Mouse (Mus musculus): ENCODE measurements around the gene Ccl2. TPM values are rescaled to one million over a fixed set of nuclear protein-coding genes. Genes with fewer than 3 reads are reported as not detected.

Gene Ccl2
- total RNA-seq (2021): not detected
- long read RNA-seq, experiment 1: 0 reads
- long read RNA-seq, experiment 2, partial matches to known transcripts: 0 of 1 reads
- long read RNA-seq, experiment 2, other reads (novel, unspliced or antisense): 0 of 1 reads

DNA sequence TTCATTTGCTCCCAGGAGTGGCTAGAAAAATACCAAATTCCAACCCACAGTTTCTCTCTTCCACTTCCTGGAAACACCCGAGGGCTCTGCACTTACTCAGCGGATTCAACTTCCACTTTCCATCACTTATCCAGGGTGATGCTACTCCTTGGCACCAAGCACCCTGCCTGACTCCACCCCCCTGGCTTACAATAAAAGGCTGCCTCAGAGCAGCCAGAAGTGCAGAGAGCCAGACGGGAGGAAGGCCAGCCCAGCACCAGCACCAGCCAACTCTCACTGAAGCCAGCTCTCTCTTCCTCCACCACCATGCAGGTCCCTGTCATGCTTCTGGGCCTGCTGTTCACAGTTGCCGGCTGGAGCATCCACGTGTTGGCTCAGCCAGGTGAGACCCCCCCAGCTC, at the start of gene Ccl2:
Gene Ccl2, plus strand, starts transcription at position 216 of the 400 bp plus-strand sequence.
- intact Hi-C loops (cut with DNase I): no loop called here
- peak; percentile 69 to 75 for DNase-seq

GRCm38 (mm10) chr11:81996172-81996841, 39.1 kb upstream of the Ccl2 start:
- DNase-seq: peak; percentile 26 to 79
- intact Hi-C loops (cut with DNase I): loop anchor here (1.0 to 2.0 kb wide), 2 partner anchors 52 to 181 kb away; no protein-coding TSS in a partner anchor

GRCm38 (mm10) chr11:81997085-81997484, 38.3 kb upstream of the Ccl2 start:
- no peak for DNase-seq
- intact Hi-C loops (cut with DNase I): loop anchor here (2.0 kb wide), 1 partner anchor 52 kb away; no protein-coding TSS in a partner anchor

- no peak for DNase-seq
- intact Hi-C loops (cut with DNase I): no loop called here
Observed at GRCm38 (mm10) chr11:81998646-81999045, 36.7 kb upstream of the Ccl2 start.

DNA sequence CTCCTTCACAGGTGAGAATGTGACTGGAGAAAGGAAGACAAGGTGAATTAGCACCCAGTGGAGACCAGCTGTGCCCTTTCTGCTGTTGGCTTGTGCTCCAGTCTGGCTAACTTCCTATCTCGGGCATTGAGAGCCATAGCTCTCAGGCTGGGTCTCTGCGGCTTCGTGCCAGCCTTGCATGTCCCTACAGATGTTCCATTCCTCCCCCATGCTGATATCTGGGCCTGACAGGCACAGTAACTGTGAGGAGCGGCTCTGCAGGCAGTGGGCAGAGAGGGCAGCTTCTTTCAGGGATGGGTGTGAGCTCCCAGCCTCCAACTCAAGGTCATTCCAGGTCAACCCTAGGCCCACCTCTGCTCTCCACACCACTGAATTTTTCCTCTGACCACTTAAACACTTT, 35.9 kb upstream of the Ccl2 start:
- DNase-seq: no peak
- intact Hi-C loops (cut with DNase I): no loop called here

GRCm38 (mm10) chr11:82000581-82000980, 34.8 kb upstream of the Ccl2 start:
- no peak for DNase-seq
- intact Hi-C loops (cut with DNase I): no loop called here

- DNase-seq: no peak
- intact Hi-C loops (cut with DNase I): no loop called here
Observed at GRCm38 (mm10) chr11:82004810-82005209, 30.6 kb upstream of the Ccl2 start.

DNA sequence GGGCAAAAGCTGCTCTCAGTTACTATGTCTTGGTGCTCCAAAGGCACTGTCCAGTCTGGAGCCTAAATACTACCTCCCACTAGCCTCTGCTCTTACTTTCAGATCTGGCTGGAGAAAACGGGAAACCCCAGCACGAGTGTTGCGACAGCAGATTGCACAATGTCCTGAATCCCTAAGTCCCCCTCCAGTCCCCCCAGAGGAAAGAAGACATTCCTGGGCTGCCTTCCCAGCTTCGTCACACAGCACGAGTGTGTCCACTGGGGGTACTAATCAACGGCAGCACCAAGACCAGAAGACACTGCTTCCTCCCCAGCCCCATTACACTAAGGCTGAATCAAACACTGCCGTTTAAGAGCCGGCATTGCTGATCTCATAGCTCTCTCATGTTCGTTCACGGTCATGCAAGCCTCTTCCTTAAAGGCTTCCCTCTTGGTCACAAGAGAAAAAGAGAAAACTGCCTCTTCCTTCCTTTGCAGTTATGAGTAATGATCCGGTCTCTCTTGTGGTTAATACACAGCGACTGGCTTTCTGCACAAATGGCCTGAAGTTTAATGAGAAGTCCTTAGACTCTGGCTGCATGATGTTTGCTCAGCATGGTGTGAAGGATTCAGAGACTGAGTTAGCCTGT, 28.5 kb upstream of the Ccl2 start:
- peak; percentile 66 to 68 for DNase-seq
- intact Hi-C loops (cut with DNase I): no loop called here

GRCm38 (mm10) chr11:82010115-82010514, 25.3 kb upstream of the Ccl2 start:
- no peak for DNase-seq
- intact Hi-C loops (cut with DNase I): no loop called here

GRCm38 (mm10) chr11:82011411-82012193, 23.8 kb upstream of the Ccl2 start:
- intact Hi-C loops (cut with DNase I): no loop called here
- DNase-seq: no peak

GRCm38 (mm10) chr11:82013756-82014155, 21.6 kb upstream of the Ccl2 start:
- intact Hi-C loops (cut with DNase I): no loop called here
- DNase-seq: no peak

DNA sequence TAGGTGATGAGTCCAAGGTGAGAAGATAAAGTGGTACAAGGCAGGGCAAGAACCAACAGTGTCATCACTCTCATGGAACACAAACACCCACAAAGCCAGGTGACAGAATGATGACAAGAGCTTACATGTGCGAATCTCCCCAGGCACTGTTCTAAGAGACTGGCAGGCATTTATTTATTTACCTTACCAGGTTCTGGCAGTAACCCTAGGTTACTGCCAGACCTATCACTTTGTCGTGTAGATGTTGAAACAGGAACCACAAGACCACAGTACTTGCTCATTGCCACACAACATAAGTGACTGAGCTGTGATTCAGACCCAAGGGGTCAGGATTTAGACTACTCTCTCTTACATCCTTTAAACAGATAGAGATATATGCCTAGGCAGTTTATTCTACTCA, 20.3 kb upstream of the Ccl2 start:
- intact Hi-C loops (cut with DNase I): no loop called here
- DNase-seq: no peak

- peak; percentile 41 to 43 for DNase-seq
- intact Hi-C loops (cut with DNase I): no loop called here
Observed at GRCm38 (mm10) chr11:82016181-82016780, 19.1 kb upstream of the Ccl2 start.

- DNase-seq: no peak
- intact Hi-C loops (cut with DNase I): no loop called here
Observed at GRCm38 (mm10) chr11:82019389-82019788, 16.0 kb upstream of the Ccl2 start.

DNA sequence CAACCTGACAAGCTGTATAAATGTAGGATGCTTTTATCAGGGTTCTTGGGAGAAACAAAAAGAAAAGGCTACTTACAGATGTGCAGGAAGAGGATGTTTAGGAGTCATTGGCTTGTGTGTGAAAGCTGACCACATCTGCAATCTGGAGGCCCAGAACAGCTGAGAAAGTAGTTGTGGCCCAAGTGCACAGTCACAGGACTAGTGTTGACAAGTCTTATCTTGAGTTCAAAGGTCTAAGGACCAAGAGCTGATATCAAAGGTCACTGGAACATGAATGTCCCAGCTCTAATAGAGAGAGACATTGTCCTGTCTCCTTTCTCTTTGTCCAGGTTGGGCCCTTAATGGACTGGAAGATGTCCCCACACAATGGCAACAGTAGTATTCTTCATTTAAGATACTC, 15.6 kb upstream of the Ccl2 start:
- no peak for DNase-seq
- intact Hi-C loops (cut with DNase I): no loop called here

GRCm38 (mm10) chr11:82021406-82021805, 14.0 kb upstream of the Ccl2 start:
- DNase-seq: no peak
- intact Hi-C loops (cut with DNase I): no loop called here

DNA sequence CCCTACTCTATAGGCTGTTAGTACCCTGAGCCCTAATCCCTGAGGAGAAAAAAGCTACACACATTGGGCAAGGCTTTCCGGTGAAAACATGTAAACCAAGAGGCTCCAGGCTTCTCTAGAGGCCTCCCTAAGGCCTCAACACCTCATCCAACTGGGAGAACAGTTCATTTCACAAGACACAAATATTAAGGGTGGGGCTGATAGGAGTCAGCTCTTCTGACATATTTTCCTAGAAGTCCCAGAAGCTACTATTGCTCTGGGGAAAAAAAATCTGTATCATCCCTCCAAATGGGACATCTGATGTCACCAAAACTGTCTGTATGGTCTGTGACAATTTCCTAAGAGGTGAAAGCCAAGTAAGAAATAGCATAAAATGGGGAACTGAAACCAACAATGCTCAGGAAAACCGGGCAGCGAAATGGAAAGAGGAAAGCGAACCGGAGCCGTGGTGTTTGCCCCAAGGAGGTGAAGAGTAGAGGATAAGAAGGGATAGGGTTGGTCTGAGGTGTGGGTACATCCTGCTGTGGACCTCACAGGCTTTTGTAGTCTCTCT, 12.8 kb upstream of the Ccl2 start:
- intact Hi-C loops (cut with DNase I): no loop called here

GRCm38 (mm10) chr11:82023769-82024168, 11.6 kb upstream of the Ccl2 start:
- peak in 1 of 2 experiments; percentile 23 for DNase-seq
- intact Hi-C loops (cut with DNase I): no loop called here

More for the DNA sequence above, 12.8 kb upstream of the Ccl2 start:
- DNase-seq: no peak

DNA sequence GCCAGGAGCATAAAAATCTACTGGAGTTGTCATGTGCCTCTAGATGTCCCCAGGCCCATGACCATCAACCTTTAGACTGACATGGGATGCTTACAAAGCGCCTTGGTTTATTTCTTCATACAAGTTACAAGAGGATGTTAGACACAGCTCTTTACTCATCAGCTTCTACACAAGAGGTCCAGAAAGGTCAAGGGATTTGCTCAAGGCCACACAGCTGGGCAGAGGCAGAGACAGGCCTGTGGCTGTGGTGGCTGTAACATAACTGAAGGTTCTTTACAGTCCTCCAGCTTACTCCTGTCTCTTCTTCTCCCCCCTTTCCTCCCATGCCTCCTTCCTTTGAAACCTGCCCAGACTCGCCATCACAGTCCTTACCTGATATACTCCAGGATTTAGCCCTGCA, 5.2 kb upstream of the Ccl2 start:
- DNase-seq: no peak
- intact Hi-C loops (cut with DNase I): no loop called here

- DNase-seq: no peak
- intact Hi-C loops (cut with DNase I): no loop called here
Observed at GRCm38 (mm10) chr11:82032136-82032535, 3.2 kb upstream of the Ccl2 start.
